Mouse (Mus musculus) embryonic facial prominence, embryonic 11.5 days (tissue): ENCODE results near the gene Ssh2. TPM values are rescaled to one million over a fixed set of nuclear protein-coding genes. Genes with fewer than 3 reads are reported as not detected.
"Not testable (repeated sequence)": the region's sequence is repeated elsewhere in the genome, so short reads cannot be mapped to it uniquely, and the experiment has no call there.

Experiments used
- ATAC-seq: fragments of 200-750 bp; cut with Nextera tagmentation; replicated peaks from 2 replicates; pipeline ENCODE4 v1.8.0; 2017; ENCODE audit warnings: low read depth; ENCODE audit not compliant: insufficient number of reproducible peaks, low FRiP score, low TSS enrichment
- DNase-seq: peaks from one replicate; pipeline ENCODE4 v3.0.0-alpha.2; 2015; ENCODE audit warnings: low spot score
- H3K27ac ChIP-seq: fragments of 300-500 bp; sonication (generic); replicated peaks from 2 replicates; pipeline ENCODE4 v1.5.1; 2014; ENCODE audit warnings: mild to moderate bottlenecking, low read depth, low read length, control low read depth
- H3K27me3 ChIP-seq: fragments of 300-500 bp; sonication (generic); 2 replicates; pipeline ENCODE4 v1.6.1; 2014; ENCODE audit warnings: mild to moderate bottlenecking, low read length, moderate library complexity, mixed read lengths; ENCODE audit not compliant: control insufficient read depth, insufficient read depth
- H3K36me3 ChIP-seq: fragments of 300-500 bp; sonication (generic); replicated peaks from 2 replicates; pipeline ENCODE4 v1.6.1; 2014; ENCODE audit warnings: low read depth, mild to moderate bottlenecking, low read length, moderate library complexity, mixed read lengths; ENCODE audit not compliant: control insufficient read depth, insufficient read depth
- H3K4me1 ChIP-seq: fragments of 300-500 bp; sonication (generic); 2 replicates; pipeline ENCODE4 v1.6.1; 2014; ENCODE audit warnings: low read length, mixed read lengths; ENCODE audit not compliant: control insufficient read depth, insufficient read depth
- H3K4me2 ChIP-seq: fragments of 300-500 bp; sonication (generic); 2 replicates; pipeline ENCODE4 v1.6.1; 2014; ENCODE audit warnings: low read depth, mild to moderate bottlenecking, control low read depth, low read length, moderate library complexity
- H3K4me3 ChIP-seq: fragments of 300-500 bp; sonication (generic); 2 replicates; pipeline ENCODE4 v1.5.1; 2014; ENCODE audit warnings: low read depth, low read length, control low read depth
- H3K9ac ChIP-seq: fragments of 300-500 bp; sonication (generic); replicated peaks from 2 replicates; pipeline ENCODE4 v1.6.1; 2014; ENCODE audit warnings: mild to moderate bottlenecking, control low read depth, low read length
- H3K9me3 ChIP-seq: fragments of 300-500 bp; sonication (generic); replicated peaks from 2 replicates; pipeline ENCODE4 v1.6.1; 2016; ENCODE audit warnings: mild to moderate bottlenecking, low read length, inconsistent platforms, mixed read lengths; ENCODE audit not compliant: control insufficient read depth
- WGBS: fragments of 180-500 bp; shearing (Covaris S2); extraction: QIAGEN DNeasy Blood & Tissue Kit; methylation state at CpG from one replicate; pipeline ENCODE4 v1.1.7; 2014; 5-methylcytosine and 5-hydroxymethylcytosine counted together
- polyA plus RNA-seq: library from polyadenylated mRNA; unstranded; fragments of >200 nt; fragmentation: Nextera tagmentation; extraction: Ambion mirVana; gene quantifications from 2 replicates; pipeline ENCODE4 v1.2.1, GENCODE M21; 2014

The Ssh2 gene
- polyA plus RNA-seq, 1 experiment from 2014 or later: 10.0 TPM

- Histone ChIP-seq H3K36me3 (no peaks in the 10 kb centered on the region), H3K27me3 (no peaks in the 10 kb centered on the region), H3K27ac (no peak overlapping the region), H3K4me3 (no peak overlapping the region), H3K4me1 (no peaks in the 10 kb centered on the region), H3K4me2 (no peak overlapping the region), H3K9me3 (no peaks in the 10 kb centered on the region), H3K9ac (no peak overlapping the region)
- ATAC-seq: no peak
- no peak for DNase-seq
Measured at GRCm38 (mm10) chr11:77371696-77372095, 155.6 kb downstream of the Ssh2 start.

- H3K27me3 ChIP-seq: no peaks in the 10 kb centered on the region
- DNase-seq (peak; percentile 26), ATAC-seq (no peak)
- H3K4me2 ChIP-seq: no peak overlapping the region
- H3K27ac ChIP-seq: no peak overlapping the region
- H3K4me1 ChIP-seq: no peaks in the 10 kb centered on the region
- no peak overlapping the region for H3K4me3 ChIP-seq
- 40% methylated on average over 8 of the region's 8 CpGs for WGBS
- no peaks in the 10 kb centered on the region for H3K9me3 ChIP-seq
- no peaks in the 10 kb centered on the region for H3K36me3 ChIP-seq
- H3K9ac ChIP-seq: no peak overlapping the region
Measured at GRCm38 (mm10) chr11:77372196-77372904, 156.3 kb downstream of the Ssh2 start.

GRCm38 (mm10) chr11:77378622-77379021 lies 162.5 kb downstream of the Ssh2 start:
- no peak overlapping the region for H3K4me2 ChIP-seq
- H3K4me1 ChIP-seq: no peaks in the 10 kb centered on the region
- H3K9ac ChIP-seq: no peak overlapping the region
- DNase-seq (no peak), ATAC-seq (no peak)
- WGBS: 90% methylated on average over 2 of the region's 2 CpGs
- H3K9me3 ChIP-seq: no peaks in the 10 kb centered on the region
- no peak overlapping the region for H3K27ac ChIP-seq
- no peaks in the 10 kb centered on the region for H3K36me3 ChIP-seq
- H3K4me3 ChIP-seq: no peak overlapping the region
- H3K27me3 ChIP-seq: no peaks in the 10 kb centered on the region

- ATAC-seq (no peak), DNase-seq (no peak)
- H3K4me2 ChIP-seq: no peak overlapping the region
- H3K27ac ChIP-seq: no peak overlapping the region
- 83% methylated on average over 3 of the region's 3 CpGs for WGBS
- H3K4me3 ChIP-seq: no peak overlapping the region
- no peak overlapping the region for H3K9ac ChIP-seq
- H3K4me1 ChIP-seq: no peaks in the 10 kb centered on the region
- no peaks in the 10 kb centered on the region for H3K36me3 ChIP-seq
- no peaks in the 10 kb centered on the region for H3K27me3 ChIP-seq
- H3K9me3 ChIP-seq: no peaks in the 10 kb centered on the region
Measured at GRCm38 (mm10) chr11:77381174-77381573, 165.1 kb downstream of the Ssh2 start.

- ATAC-seq: no peak
- no peak for DNase-seq
- no peaks in the 10 kb centered on the region for H3K4me1 ChIP-seq
- H3K9ac ChIP-seq: no peak overlapping the region
- no peak overlapping the region for H3K27ac ChIP-seq
- no peaks in the 10 kb centered on the region for H3K27me3 ChIP-seq
- H3K4me2 ChIP-seq: no peak overlapping the region
- H3K4me3 ChIP-seq: no peak overlapping the region
- no peaks in the 10 kb centered on the region for H3K9me3 ChIP-seq
- H3K36me3 ChIP-seq: no peaks in the 10 kb centered on the region
- WGBS: 70% methylated on average over 3 of the region's 3 CpGs
Measured at GRCm38 (mm10) chr11:77384151-77384550, 168.1 kb downstream of the Ssh2 start.

- H3K36me3 ChIP-seq: no peaks in the 10 kb centered on the region
- no peak overlapping the region for H3K4me2 ChIP-seq
- no peaks in the 10 kb centered on the region for H3K4me1 ChIP-seq
- no peaks in the 10 kb centered on the region for H3K9me3 ChIP-seq
- ATAC-seq (no peak), DNase-seq (no peak)
- WGBS: 52% methylated on average over 3 of the region's 3 CpGs
- no peaks in the 10 kb centered on the region for H3K27me3 ChIP-seq
- H3K9ac ChIP-seq: no peak overlapping the region
- H3K27ac ChIP-seq: no peak overlapping the region
- H3K4me3 ChIP-seq: no peak overlapping the region
Measured at GRCm38 (mm10) chr11:77385706-77386690, 169.9 kb downstream of the Ssh2 start.

GRCm38 (mm10) chr11:77388197-77388596 lies 172.1 kb downstream of the Ssh2 start:
- not testable (repeated sequence) for H3K4me3 ChIP-seq, H3K9ac ChIP-seq, H3K27me3 ChIP-seq, H3K4me2 ChIP-seq, H3K27ac ChIP-seq, DNase-seq, ATAC-seq, H3K4me1 ChIP-seq, H3K9me3 ChIP-seq, H3K36me3 ChIP-seq
- WGBS: 74% methylated on average over 3 of the region's 3 CpGs

- Histone ChIP-seq H3K4me1 (no peaks in the 10 kb centered on the region), H3K27me3 (no peaks in the 10 kb centered on the region)
- WGBS: 89% methylated on average over 2 of the region's 2 CpGs
Measured at GRCm38 (mm10) chr11:77395539-77395938, 179.5 kb downstream of the Ssh2 start.

More at GRCm38 (mm10) chr11:77395539-77395938, 179.5 kb downstream of the Ssh2 start:
- H3K36me3 ChIP-seq: no peaks in the 10 kb centered on the region
- no peak for ATAC-seq
- H3K9ac ChIP-seq: no peak overlapping the region
- H3K4me3 ChIP-seq: no peak overlapping the region
- no peaks in the 10 kb centered on the region for H3K9me3 ChIP-seq
- H3K27ac ChIP-seq: no peak overlapping the region
- H3K4me2 ChIP-seq: no peak overlapping the region
- no peak for DNase-seq
